Mouse (Mus musculus): ENCODE measurements around the gene Fan1.

Gene Fan1

DNA sequence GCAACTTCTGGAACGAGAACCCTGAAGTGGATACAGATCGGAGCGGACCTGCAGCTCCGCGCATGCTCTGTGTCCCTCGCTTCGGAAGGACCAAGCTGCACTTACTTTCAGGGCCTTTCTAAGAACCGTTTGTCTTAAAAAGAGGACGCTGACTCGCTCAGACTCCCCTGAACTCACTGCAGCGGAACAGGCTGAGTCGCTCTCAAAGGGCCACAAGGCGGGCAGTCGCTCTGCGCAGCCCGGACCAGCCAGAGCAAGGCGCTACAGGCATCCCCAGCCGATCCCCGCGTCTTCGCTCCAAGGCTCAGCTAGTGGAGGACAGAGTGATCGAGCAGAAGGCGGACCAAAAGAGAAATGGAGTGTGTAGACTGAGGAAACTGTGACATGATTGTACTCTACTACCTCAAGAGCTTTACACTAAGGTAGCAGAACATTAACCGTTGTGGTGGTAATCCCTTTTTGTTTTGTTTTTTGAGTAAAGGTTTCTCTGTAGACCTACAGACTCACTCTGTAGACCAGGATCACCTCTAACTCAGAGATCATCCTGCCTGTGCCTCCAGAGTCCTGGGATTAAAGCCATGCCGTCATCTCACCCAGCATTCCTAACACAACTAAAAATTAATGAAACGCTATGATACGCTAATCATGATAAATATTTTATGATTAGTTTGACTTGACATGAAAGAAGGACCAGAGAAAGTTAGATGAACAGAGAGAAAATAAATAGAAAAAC, at the start of gene Fan1:
Fan1 (minus strand) TSS at position 266 of the 733 bp plus-strand sequence.
- DNase-seq, result peak; percentile 85

DNA sequence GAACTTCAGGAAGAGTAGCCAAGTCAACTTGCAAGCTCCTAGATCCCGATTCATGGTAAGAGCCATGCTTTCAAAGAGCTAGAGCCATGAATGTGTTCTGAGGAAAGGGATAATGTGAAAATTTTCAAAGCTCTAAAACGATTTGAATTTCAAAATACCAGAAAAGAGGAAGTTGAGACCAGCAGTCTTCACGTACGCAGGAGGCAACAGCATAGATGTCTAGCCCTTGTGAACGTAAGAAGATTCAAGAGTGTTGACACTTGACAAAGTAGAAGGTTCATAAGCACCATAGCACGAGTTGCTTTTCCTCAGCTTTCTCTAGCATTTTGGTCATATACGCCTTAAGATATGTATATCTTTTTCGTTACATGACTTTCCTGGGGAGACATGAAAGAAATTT, 30.1 kb upstream of the Fan1 start:
- DNase-seq, result no peak

DNA sequence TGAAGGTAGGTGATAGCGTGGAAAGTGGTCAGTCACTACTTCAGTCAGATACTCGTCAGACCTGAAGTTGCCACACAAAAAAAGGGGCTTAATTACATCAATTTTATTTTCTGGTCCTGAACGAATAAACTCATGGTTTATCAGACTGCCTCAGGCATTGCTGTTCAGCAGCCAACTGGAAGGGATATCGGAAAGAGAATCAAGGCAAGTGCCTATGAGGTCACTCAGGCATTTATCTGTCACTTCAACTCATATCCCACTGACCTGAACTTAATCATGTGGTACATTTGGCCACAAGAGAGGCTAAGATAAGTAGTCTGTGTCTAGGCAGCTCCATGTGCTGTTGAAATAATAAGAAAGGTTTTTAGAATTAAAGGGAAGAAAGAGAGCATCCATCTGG, 28.6 kb upstream of the Fan1 start:
- DNase-seq, result no peak

- DNase-seq, result no peak
Measured at GRCm38 (mm10) chr7:64400725-64401124, 26.8 kb upstream of the Fan1 start.

GRCm38 (mm10) chr7:64392819-64393151, 18.9 kb upstream of the Fan1 start:
- DNase-seq, result no peak

DNA sequence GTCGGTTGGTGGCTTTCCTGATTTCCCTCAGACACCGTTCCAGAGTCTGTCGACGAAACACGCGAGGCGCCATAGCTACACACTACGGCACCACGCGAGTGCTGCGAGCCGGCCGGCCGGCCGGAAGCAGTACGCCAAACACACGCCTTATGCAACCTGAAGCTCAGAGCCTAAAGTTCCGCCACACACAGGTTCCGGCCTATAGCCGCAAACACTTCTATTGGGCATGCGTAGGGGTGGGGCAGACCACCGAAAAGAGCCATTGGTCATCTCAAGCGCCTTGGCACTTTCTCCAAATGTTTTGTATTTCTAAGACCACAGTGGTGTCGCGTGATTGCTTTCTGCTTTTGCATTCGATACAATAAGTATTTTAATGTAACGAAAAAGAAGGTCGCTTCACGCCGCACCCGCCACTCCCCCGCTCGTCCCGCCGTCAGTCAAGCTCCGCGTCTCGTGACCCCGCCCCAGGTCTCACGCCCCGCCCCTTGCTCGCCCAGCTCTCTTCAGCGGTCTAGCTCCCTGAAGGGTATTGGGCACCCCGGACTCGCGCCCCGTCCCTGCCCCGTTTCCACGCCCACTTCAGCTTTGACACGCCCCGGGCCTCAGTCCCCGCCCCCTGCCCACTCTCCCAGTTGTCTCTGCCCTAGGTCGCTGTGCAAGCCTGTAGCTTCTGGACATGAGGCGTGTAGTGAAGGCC, 18.4 kb upstream of the Fan1 start, which contains the start of the genes Mphosph10 and Mcee:
Mphosph10 (minus strand) TSS at position 147 of the 697 bp plus-strand sequence.
Mcee (plus strand) TSS at position 486 of the 697 bp plus-strand sequence.
- DNase-seq, result peak; percentile 93

DNA sequence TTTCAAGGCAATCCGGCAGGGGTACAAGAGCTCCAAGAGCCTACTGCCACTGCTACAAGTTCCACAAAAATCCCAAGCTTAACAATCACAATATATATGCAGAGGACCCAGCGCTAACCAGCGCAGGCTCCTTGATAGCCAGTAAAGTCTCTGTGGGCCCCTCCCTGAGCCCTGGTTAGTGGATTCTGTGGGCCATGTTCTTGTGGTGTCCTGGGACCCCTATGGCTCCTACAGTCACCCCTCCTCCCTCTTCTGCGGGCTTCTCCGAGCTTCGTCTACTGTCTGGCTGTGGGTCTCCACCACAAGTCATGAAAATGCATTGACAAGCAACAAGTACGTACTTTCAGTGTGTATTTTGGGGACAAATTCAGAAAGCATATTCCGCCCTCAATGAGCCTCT, 17.6 kb upstream of the Fan1 start:
- DNase-seq, result peak; percentile 43

- DNase-seq, result no peak
Measured at GRCm38 (mm10) chr7:64373147-64373829, 607 bp downstream of the Fan1 start.

GRCm38 (mm10) chr7:64371940-64372878, 1.7 kb downstream of the Fan1 start:
- DNase-seq, result no peak

- DNase-seq, result no peak
Measured at GRCm38 (mm10) chr7:64369841-64370240, 4.1 kb downstream of the Fan1 start.

GRCm38 (mm10) chr7:64365863-64366262, 8.0 kb downstream of the Fan1 start:
- DNase-seq, result no peak

- DNase-seq, result no peak
Measured at GRCm38 (mm10) chr7:64360586-64360945, 13.3 kb downstream of the Fan1 start.

DNA sequence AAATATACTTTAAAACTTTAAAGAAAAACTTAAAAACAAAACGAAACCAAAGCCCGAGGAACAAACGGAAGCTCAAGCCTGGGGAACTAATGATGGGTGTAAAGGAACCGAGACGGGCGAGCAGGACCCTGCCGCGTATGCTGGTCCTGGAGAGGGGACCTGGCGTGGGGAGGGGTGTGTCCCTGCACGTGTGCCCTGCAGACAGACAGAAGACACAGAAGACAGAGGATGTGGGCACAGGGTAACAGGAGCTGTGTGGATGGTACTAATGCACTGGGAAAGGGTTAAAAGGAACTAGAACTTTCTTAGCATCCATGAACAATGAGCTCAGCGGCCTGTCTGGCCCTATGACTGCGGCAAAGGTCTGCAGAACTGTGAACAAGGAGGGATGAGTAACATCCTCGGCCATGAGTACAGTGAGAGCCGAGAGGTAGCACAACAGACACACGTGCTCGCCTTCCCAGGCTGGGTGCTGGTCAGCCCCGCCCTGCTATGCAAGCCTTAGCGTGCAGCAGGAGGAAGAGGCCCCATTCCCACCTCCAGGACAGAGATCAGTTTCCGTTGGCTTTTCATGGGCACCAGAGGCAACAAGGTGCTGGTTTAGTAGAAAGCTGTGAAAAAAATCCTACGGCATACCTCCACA, 13.8 kb downstream of the Fan1 start:
- DNase-seq, result no peak

GRCm38 (mm10) chr7:64358666-64359065, 15.2 kb downstream of the Fan1 start:
- DNase-seq, result no peak

- peak; percentile 41 for DNase-seq
Measured at GRCm38 (mm10) chr7:64357405-64357804, 16.5 kb downstream of the Fan1 start.

DNA sequence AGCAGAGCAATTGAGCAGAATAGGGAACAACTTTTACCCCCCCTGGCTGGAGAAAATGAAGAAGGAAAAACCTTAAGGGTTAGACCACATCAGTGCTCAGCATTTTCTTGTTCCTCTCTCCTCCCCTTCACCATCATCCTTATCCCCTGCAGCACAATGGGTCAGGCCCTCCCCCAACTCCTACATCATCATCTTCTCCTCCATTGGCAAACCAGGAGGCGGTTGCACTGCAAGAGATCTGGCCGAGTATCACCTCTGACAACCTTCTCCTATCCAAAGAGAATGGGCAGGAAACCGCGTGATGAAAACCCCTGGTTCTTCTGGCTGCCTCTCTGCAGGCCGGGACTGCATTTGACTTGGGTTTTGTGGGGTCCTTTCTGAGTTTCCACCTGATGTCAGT, 17.2 kb downstream of the Fan1 start:
- DNase-seq, result no peak

- DNase-seq, result no peak
Measured at GRCm38 (mm10) chr7:64354206-64354605, 19.7 kb downstream of the Fan1 start.

- peak; percentile 77 for DNase-seq
Measured at GRCm38 (mm10) chr7:64351087-64351486, 22.8 kb downstream of the Fan1 start.

DNA sequence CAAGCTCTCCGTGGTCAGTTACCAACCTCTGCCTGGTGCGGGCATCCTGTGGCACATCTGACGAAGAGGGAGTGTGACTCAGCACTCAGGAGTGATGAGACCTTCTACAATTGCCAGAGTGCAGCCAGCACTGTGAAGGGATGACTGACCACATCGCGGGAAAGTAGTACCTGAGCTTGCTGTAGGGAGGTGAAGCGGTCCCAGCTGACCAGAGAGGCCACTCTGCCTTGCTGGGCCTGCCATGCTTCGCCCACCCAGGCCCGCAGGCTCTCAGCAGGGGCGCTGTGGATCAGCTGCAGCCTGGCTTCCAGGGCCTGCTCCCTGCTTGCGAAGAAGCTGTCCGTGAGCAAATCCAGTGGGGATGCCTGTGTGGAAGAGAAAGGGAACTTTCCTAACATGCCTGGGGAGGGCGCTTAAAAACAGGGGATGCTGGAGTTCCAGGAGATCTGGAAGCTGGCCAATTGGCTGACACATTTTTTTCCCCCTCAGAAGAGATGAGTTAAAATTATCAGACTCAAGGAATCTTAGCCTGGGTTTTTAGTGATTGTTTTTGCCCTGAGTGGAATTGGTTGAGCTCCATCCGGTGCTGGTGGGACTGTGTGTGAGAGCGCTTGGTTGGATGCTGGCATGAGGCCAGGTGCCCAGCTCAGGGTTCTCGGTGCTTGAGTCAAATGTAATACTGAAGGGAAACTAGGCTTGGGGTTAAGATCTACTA, 24.6 kb downstream of the Fan1 start:
- DNase-seq, result peak; percentile 39

GRCm38 (mm10) chr7:64347813-64348212, 26.1 kb downstream of the Fan1 start:
- no peak for DNase-seq

GRCm38 (mm10) chr7:64332686-64333085, 41.2 kb downstream of the Fan1 start:
- DNase-seq, result peak; percentile 50

DNA sequence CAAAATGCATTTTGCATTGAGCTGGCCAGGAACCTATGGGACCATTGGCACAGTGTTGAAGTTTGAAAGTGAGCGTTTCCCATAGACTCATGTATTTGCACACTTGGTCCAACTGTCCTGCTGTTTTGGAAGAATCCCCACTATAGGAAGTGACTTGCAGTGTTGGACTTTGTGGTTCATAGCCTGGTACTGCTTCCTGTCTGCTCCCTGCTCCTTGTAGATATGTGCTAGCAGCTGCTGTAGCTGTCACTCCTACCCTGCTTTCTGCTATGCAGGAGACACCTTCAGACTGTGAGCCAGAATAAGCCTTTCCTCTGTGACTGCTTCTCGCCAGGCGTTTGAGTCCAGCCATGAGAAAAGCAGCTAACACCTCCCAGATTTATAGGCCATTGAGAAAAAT, 42.6 kb downstream of the Fan1 start:
- DNase-seq, result no peak

Data from cerebellum, adult 9-10 months (tissue).